Mouse (Mus musculus): ENCODE results near the gene Arl6. TPM values are rescaled to one million over a fixed set of nuclear protein-coding genes. Genes with fewer than 3 reads are reported as not detected.

Gene Arl6
- polyA plus RNA-seq, 1 experiment from 2014 or later, result 43.4 TPM

Other genes starting within 250 kb of the Arl6 start
- gene Gabrr3, start 232.1 kb downstream of the Arl6 start, polyA plus RNA-seq (2016; fragmentation: Nextera tagmentation; extraction: Ambion mirVana), result 0.05 and 0.06 TPM in 2 replicates
- gene Riox2, start 167.6 kb downstream of the Arl6 start, polyA plus RNA-seq (2016; fragmentation: Nextera tagmentation; extraction: Ambion mirVana), result 37.1 and 41.4 TPM in 2 replicates
- 6.9 and 7.1 TPM in 2 replicates for gene Crybg3, start 38.4 kb downstream of the Arl6 start, polyA plus RNA-seq (2016; fragmentation: Nextera tagmentation; extraction: Ambion mirVana)

All from embryonic facial prominence, embryonic 10.5 days (tissue).